Mouse (Mus musculus): Measurements from ENCODE around the gene Rassf3. TPM values are rescaled to one million over a fixed set of nuclear protein-coding genes. Genes with fewer than 3 reads are reported as not detected.

The Rassf3 gene
- total RNA-seq, 2 experiments from 2014 or later = 8.2 to 8.9 TPM

GRCm38 (mm10) chr10:121429581-121429980 is 46.6 kb downstream of the Rassf3 start:
- DNase-seq = no peak

GRCm38 (mm10) chr10:121429089-121429488 is 47.1 kb downstream of the Rassf3 start:
- DNase-seq = no peak

- no peak for DNase-seq
These were observed 48.0 kb downstream of the Rassf3 start for GRCm38 (mm10) chr10:121428011-121428711.

GRCm38 (mm10) chr10:121427136-121427535 is 49.0 kb downstream of the Rassf3 start:
- DNase-seq = no peak

- DNase-seq = no peak
These were observed 49.6 kb downstream of the Rassf3 start for GRCm38 (mm10) chr10:121426458-121427070.

- DNase-seq = no peak
These were observed 50.6 kb downstream of the Rassf3 start for GRCm38 (mm10) chr10:121425506-121426025.

- DNase-seq = no peak
These were observed 51.1 kb downstream of the Rassf3 start for GRCm38 (mm10) chr10:121425079-121425478.

GRCm38 (mm10) chr10:121424455-121424854 is 51.7 kb downstream of the Rassf3 start:
- DNase-seq = no peak

- DNase-seq = no peak
These were observed 52.4 kb downstream of the Rassf3 start for GRCm38 (mm10) chr10:121423541-121424349.

- no peak for DNase-seq
These were observed 53.9 kb downstream of the Rassf3 start for GRCm38 (mm10) chr10:121422294-121422693.

- no peak for DNase-seq
These were observed 54.4 kb downstream of the Rassf3 start for GRCm38 (mm10) chr10:121421657-121422290.

GRCm38 (mm10) chr10:121421023-121421422 is 55.1 kb downstream of the Rassf3 start:
- DNase-seq = no peak

- no peak for DNase-seq
These were observed 56.3 kb downstream of the Rassf3 start for GRCm38 (mm10) chr10:121419640-121420470.

- DNase-seq = no peak
These were observed 57.3 kb downstream of the Rassf3 start for GRCm38 (mm10) chr10:121418835-121419234.

- no peak for DNase-seq
These were observed 62.0 kb downstream of the Rassf3 start for GRCm38 (mm10) chr10:121414127-121414526.

- DNase-seq = no peak
These were observed 63.3 kb downstream of the Rassf3 start for GRCm38 (mm10) chr10:121412824-121413223.

GRCm38 (mm10) chr10:121411721-121412455 is 64.3 kb downstream of the Rassf3 start:
- no peak for DNase-seq

- no peak for DNase-seq
These were observed 66.4 kb downstream of the Rassf3 start for GRCm38 (mm10) chr10:121409717-121410116.

- no peak for DNase-seq
These were observed 72.2 kb downstream of the Rassf3 start for GRCm38 (mm10) chr10:121403946-121404345.

GRCm38 (mm10) chr10:121403104-121403503 is 73.0 kb downstream of the Rassf3 start:
- DNase-seq = no peak

- no peak for DNase-seq
These were observed 75.1 kb downstream of the Rassf3 start for GRCm38 (mm10) chr10:121401005-121401404.

Data from layer of hippocampus, postnatal 36 days (tissue).